Mouse (Mus musculus) intestine, postnatal 0 days (tissue): Measurements from ENCODE around the gene Jph3. TPM values are rescaled to one million over a fixed set of nuclear protein-coding genes. Genes with fewer than 3 reads are reported as not detected.

Source experiments
- ATAC-seq: fragments of 200-750 bp; cut with Nextera tagmentation; 2 replicates; pipeline ENCODE4 v1.8.0; 2017; ENCODE audit warnings: mild to moderate bottlenecking, moderate TSS enrichment, moderate library complexity
- H3K27ac ChIP-seq: fragments of 300-500 bp; sonication (generic); 2 replicates; pipeline ENCODE4 v1.5.1; 2014; ENCODE audit warnings: mild to moderate bottlenecking, low read depth, low read length, moderate library complexity
- H3K27me3 ChIP-seq: fragments of 300-500 bp; sonication (generic); replicated peaks from 2 replicates; pipeline ENCODE4 v1.6.1; 2014; ENCODE audit warnings: low read length, mixed read lengths; ENCODE audit not compliant: control insufficient read depth, insufficient read depth
- H3K36me3 ChIP-seq: fragments of 300-500 bp; sonication (generic); 2 replicates; pipeline ENCODE4 v1.6.1; 2014; ENCODE audit warnings: mild to moderate bottlenecking, moderate library complexity; ENCODE audit not compliant: control insufficient read depth, insufficient read depth
- H3K4me1 ChIP-seq: fragments of 300-500 bp; sonication (generic); replicated peaks from 2 replicates; pipeline ENCODE4 v1.6.1; 2014; ENCODE audit warnings: antibody characterized with exemption, low read length, mixed read lengths; ENCODE audit not compliant: control insufficient read depth, insufficient read depth
- H3K4me2 ChIP-seq: fragments of 300-500 bp; sonication (generic); replicated peaks from 2 replicates; pipeline ENCODE4 v1.6.1; 2014; ENCODE audit warnings: low read depth, mild to moderate bottlenecking, moderate library complexity
- H3K4me3 ChIP-seq: fragments of 300-500 bp; sonication (generic); 2 replicates; pipeline ENCODE4 v1.5.1; 2014; ENCODE audit warnings: low read depth, low read length
- H3K9ac ChIP-seq: fragments of 300-500 bp; sonication (generic); 2 replicates; pipeline ENCODE4 v1.6.1; 2014; ENCODE audit warnings: mild to moderate bottlenecking, low read depth, low read length
- H3K9me3 ChIP-seq: fragments of 300-500 bp; sonication (generic); 2 replicates; pipeline ENCODE4 v1.6.1; 2016; ENCODE audit warnings: mixed run types; ENCODE audit not compliant: control insufficient read depth
- CTCF ChIP-seq: sonication (generic); IDR thresholded peaks from 2 replicates; pipeline ENCODE4 v1.5.1; 2016; ENCODE audit warnings: low read depth, mild to moderate bottlenecking, control low read depth, antibody characterized with exemption, moderate library complexity
- WGBS: fragments of 180-500 bp; shearing (Covaris S2); extraction: QIAGEN DNeasy Blood & Tissue Kit; methylation state at CpG from one replicate; pipeline ENCODE4 v1.1.7; 2014; 5-methylcytosine and 5-hydroxymethylcytosine counted together
- polyA plus RNA-seq: library from polyadenylated mRNA; unstranded; fragments of >200 nt; fragmentation: Nextera tagmentation; extraction: Ambion mirVana; gene quantifications from 2 replicates; pipeline ENCODE4 v1.2.1, GENCODE M21; 2015

The Jph3 gene
- polyA plus RNA-seq, 1 experiment from 2014 or later: 2.8 TPM

DNA sequence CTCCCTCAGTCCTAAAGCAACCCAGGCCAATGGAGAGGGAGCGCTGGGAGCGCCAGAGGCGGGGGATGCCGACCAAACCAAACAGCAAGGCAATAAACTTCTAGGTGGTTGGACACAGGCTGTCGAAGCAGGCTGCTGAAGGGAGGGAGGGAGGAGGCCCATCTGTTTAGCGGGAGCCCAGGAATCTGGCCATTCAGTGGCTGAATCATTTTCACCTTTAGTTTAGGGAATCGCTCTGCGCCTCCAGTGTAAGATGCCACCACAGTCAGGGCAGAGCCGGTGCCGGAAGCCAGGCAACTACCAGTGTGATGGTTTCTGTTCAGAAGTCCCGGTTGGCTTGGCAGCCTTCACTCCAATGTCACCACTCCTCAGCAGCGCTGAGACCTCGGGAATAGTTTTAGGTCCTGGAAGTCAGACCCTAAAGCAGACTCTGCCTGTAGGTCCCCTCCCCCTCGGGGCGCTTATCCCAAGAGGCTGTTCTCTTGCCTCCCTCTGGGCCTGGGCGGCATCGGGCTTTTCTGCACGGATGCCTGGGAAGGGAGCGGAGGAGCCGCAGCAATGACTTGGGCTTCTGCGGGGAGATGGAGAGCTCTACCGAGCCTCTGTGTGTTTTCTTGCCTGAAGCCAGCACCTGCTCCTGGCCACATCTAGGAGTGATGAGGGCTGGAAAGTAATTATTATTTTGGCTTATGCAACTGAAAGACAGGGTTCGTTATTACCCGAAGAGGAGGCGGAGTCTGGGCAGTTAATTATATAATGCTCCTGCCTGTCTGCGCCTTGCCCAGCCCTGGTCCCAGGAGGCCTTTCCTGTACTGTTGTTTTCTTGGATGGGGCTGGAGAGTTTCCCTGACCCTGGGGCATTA is 2.3 kb downstream of the Jph3 start:
- Histone ChIP-seq H3K9ac (no peak overlapping the region), H3K4me2 (no peak overlapping the region), H3K27me3 (peaks cover 46% of the 10 kb centered on the region), H3K4me3 (no peak overlapping the region), H3K4me1 (no peaks in the 10 kb centered on the region), H3K36me3 (no peaks in the 10 kb centered on the region), H3K9me3 (no peaks in the 10 kb centered on the region), H3K27ac (no peak overlapping the region)
- no peak for ATAC-seq
- no peak for TF ChIP-seq CTCF
- 9% methylated on average over 26 of the region's 26 CpGs for WGBS

DNA sequence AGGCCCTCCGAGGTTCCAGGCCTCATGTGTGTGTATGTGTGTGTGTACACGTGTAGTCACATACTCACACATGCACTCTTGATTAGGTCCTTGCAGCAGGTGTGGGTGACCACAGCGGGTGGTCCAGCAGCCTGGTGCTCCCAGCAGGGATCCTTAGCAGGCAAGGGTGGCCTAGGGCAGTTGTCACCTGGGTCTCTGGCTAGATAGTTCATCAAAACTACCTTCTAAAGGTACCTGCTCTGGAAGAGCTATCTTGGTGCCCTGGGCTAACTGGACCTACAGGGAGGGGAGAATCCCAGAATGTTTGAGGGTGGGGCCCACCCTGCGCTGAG is 2.9 kb downstream of the Jph3 start:
- 60% methylated on average over 4 of the region's 4 CpGs for WGBS
- Histone ChIP-seq H3K36me3 (no peaks in the 10 kb centered on the region), H3K4me2 (no peak overlapping the region), H3K9me3 (no peaks in the 10 kb centered on the region), H3K27ac (no peak overlapping the region), H3K27me3 (peaks cover 46% of the 10 kb centered on the region), H3K4me1 (no peaks in the 10 kb centered on the region), H3K4me3 (no peak overlapping the region), H3K9ac (no peak overlapping the region)
- ATAC-seq: no peak
- no peak for TF ChIP-seq CTCF

DNA sequence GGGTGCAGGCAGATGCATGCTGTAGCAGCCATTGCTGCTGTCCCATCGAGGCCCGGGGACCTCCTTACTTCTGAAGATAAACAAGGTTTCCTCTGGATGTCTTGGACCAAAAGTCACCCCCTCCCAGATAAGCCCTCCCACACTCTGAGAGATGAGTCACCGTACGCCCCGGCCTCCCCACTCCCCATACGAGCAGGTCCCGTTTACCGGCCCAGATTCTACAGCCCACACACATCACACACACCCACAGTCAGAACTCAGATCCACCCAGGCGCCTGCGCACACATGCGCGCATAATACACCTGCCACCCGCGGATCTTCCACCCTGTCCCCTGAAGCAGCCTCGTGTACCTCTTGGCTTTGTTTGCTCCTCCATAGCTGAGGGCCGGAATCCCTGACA is 4.8 kb downstream of the Jph3 start:
- ATAC-seq: no peak

DNA sequence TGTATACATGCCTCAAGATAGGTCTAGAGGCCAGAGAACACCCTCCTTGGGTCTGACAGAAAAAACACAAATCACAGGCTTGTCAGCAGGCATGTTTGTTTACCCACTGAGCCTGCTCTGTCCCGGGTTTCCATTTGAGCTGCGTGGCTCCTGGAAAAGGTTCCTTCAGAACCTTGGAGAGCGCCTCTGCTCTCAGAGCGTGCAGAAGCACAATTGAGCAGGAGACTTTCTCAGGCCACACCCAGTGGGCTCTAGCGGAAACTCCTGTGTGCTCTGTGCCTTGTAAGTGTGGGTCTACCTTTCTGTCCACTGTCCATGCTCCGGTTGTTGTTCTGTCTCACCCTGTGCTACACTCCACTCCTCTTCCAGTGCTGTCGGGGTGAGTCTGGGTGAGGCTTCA is 6.8 kb downstream of the Jph3 start:
- Histone ChIP-seq H3K9ac (no peak overlapping the region), H3K4me1 (no peaks in the 10 kb centered on the region), H3K36me3 (no peaks in the 10 kb centered on the region), H3K27ac (no peak overlapping the region), H3K9me3 (no peaks in the 10 kb centered on the region), H3K27me3 (peaks cover 18% of the 10 kb centered on the region), H3K4me3 (no peak overlapping the region), H3K4me2 (no peak overlapping the region)
- ATAC-seq: no peak
- WGBS: 8% methylated on average over 7 of the region's 7 CpGs
- TF ChIP-seq CTCF: no peak

More for the DNA sequence above, 4.8 kb downstream of the Jph3 start:
- H3K4me3 ChIP-seq: no peak overlapping the region
- H3K27ac ChIP-seq: no peak overlapping the region
- peaks cover 37% of the 10 kb centered on the region for H3K27me3 ChIP-seq
- H3K9ac ChIP-seq: no peak overlapping the region
- H3K9me3 ChIP-seq: no peaks in the 10 kb centered on the region
- TF ChIP-seq CTCF: no peak
- no peak overlapping the region for H3K4me2 ChIP-seq
- no peaks in the 10 kb centered on the region for H3K36me3 ChIP-seq
- 76% methylated on average over 16 of the region's 16 CpGs for WGBS
- H3K4me1 ChIP-seq: no peaks in the 10 kb centered on the region

DNA sequence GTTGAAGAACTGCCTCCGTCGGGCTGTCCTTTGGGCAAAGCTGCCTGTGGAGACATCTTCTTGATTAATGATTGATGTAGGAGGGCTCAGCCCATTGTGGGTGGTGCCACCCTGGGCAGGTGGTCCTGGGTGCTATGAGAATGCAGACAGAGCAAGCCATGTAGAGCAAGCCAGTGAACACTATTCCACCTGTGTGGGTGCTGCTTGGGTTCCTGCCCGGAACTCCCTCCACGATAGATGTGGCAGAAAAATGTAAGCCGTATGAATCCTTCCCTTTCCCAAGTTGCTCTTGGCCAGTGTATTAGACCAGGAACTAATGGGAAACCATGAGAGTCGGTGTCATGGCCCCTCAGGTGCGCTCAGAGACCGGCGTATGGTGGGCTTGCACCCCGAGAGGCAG is 11.3 kb downstream of the Jph3 start:
- no peak overlapping the region for H3K27ac ChIP-seq
- no peaks in the 10 kb centered on the region for H3K4me1 ChIP-seq
- no peak overlapping the region for H3K9ac ChIP-seq
- no peaks in the 10 kb centered on the region for H3K9me3 ChIP-seq
- H3K4me2 ChIP-seq: no peak overlapping the region
- no peaks in the 10 kb centered on the region for H3K27me3 ChIP-seq
- H3K4me3 ChIP-seq: no peak overlapping the region
- WGBS: 76% methylated on average over 10 of the region's 10 CpGs
- no peak for ATAC-seq
- TF ChIP-seq CTCF: no peak
- no peaks in the 10 kb centered on the region for H3K36me3 ChIP-seq

DNA sequence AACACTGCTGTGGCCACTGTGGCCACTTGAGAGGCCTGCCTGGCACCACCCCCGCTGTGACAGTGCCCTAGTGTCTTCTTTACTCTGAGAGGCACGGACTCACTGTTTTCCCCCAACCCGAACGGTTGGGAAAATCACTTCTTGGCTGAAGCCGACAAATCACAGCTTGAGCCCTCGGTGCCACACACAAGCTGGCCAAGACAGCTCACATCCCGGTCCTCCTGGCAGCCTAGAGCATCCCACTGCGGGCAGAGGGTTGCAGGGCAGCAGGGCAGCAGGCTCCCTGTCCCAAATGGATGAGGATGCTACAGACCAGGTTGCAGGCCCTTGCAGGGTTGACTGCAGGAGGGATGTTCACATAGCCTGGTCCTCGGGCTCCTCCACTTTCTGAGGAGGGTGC is 20.1 kb downstream of the Jph3 start:
- H3K27me3 ChIP-seq: 0 out of 2 replicates have a peak, but pooled peaks cover 3% of the 10 kb centered on the region
- H3K4me3 ChIP-seq: no peak overlapping the region
- no peak for TF ChIP-seq CTCF
- H3K4me2 ChIP-seq: no peak overlapping the region
- ATAC-seq: no peak
- no peaks in the 10 kb centered on the region for H3K36me3 ChIP-seq
- H3K4me1 ChIP-seq: no peaks in the 10 kb centered on the region
- 79% methylated on average over 9 of the region's 9 CpGs for WGBS
- no peak overlapping the region for H3K27ac ChIP-seq
- H3K9ac ChIP-seq: no peak overlapping the region
- no peaks in the 10 kb centered on the region for H3K9me3 ChIP-seq
